Mouse (Mus musculus): ENCODE data around the gene Mfap4. TPM values are rescaled to one million over a fixed set of nuclear protein-coding genes. Genes with fewer than 3 reads are reported as not detected.

The Mfap4 gene
- total and polyA plus RNA-seq, 3 experiments, result not detected

DNA sequence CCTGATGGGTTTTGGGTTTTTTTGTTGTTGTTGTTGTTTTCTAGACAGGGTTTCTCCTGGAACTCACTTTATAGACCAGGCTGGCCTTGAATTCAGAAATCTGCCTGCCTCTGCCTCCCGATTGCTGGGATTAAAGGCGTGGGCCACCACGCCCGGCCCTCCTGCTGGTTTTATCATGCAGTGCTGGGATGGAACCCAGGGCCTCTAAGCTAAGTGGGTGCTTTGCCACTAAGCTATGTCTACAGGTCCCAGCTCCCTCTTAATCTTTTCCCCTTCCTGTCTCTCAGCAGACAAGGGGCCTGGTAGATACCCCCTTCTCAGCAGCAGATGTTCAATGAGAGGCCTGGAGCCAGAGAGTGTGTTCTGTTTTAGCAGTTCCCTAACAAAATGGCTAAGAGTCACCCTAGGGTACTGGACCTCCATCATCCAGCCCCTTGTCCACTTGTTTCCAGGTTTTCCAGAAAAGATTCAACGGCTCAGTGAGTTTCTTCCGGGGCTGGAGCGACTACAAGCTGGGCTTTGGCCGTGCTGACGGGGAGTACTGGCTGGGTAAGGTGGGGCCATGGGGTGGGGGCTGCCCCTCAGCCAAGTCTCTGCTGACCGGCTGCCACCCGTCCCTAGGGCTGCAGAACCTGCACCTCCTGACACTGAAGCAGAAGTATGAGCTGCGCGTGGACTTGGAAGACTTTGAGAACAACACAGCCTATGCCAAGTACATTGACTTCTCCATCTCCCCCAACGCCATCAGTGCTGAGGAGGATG, 1.4 kb downstream of the Mfap4 start:
- dilution Hi-C loops (cut with MboI; ENCODE audit: extremely low pct_ligation_motif_present, extremely low pct_unique_long_range_greater_than_20kb, low sequenced_read_pairs), result no loop called here
- in situ Hi-C loops (cut with MboI; ENCODE audit: low pct_ligation_motif_present, low pct_unique_long_range_greater_than_20kb, low sequenced_read_pairs), result no loop called here
- H3K27me3 ChIP-seq (replicated peaks), result peaks cover 2% of the 10 kb centered on the region
- H3K27ac ChIP-seq (ENCODE audit: insufficient read depth, low read depth), result no peak overlapping the region
- DNase-seq (ENCODE audit: extremely low read depth), result no peak
- H3K4me2 ChIP-seq (ENCODE audit: insufficient read depth, low read depth, poor library complexity, severe bottlenecking), result no peak overlapping the region
- no peak overlapping the region for H3K9ac ChIP-seq (ENCODE audit: insufficient read depth, low read depth)
- H3K9me3 ChIP-seq (replicated peaks; ENCODE audit: low read length), result no peaks in the 10 kb centered on the region
- no peaks in the 10 kb centered on the region for H3K79me2 ChIP-seq (replicated peaks; ENCODE audit: control insufficient read depth, extremely low read depth, insufficient read depth, poor library complexity, severe bottlenecking)
- no peak overlapping the region for H3K4me3 ChIP-seq (replicated peaks in 1 of 3; ENCODE audit: low read depth in 2 of 3, low read length in 2 of 3, poor library complexity in 1 of 3)
- H3K4me1 ChIP-seq (ENCODE audit: control insufficient read depth in 1 of 2, insufficient read depth in 2 of 2), result peaks cover 3 to 11% of the 10 kb centered on the region in 2 experiments
- peaks cover 35 to 46% of the 10 kb centered on the region in 2 experiments for H3K36me3 ChIP-seq (replicated peaks in 1 of 2; ENCODE audit: control insufficient read depth in 1 of 2, insufficient read depth in 1 of 2, low read length in 1 of 2)
- TF ChIP-seq USF2 (conservative IDR thresholded peaks at IDR 0.05; ENCODE audit: low read depth, low read length), result no peak

DNA sequence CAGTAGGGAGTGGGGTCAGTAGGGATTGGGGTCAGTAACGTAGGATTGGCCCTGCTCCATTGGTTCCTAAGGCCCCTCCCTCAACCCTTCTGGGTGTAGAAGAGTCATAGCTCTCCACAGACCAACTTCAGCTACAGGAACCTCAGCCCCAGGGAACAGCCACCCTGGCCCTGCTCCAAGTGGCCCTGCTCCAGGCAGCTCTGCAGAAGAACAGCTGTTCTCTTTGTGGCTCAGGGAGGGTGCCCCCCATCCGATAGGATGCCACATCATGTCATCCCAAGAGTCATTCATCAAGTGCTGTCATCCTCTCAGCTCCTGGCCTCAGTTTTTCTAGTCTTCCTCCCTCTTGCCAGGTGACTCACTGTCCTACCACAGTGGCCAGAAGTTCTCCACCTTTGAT, 2.2 kb downstream of the Mfap4 start:
- Histone ChIP-seq H3K27ac (ENCODE audit: insufficient read depth, low read depth) (no peak overlapping the region), H3K9me3 (replicated peaks; ENCODE audit: low read length) (no peaks in the 10 kb centered on the region), H3K4me1 (ENCODE audit: control insufficient read depth in 1 of 2, insufficient read depth in 2 of 2) (peaks cover 3 to 12% of the 10 kb centered on the region in 2 experiments), H3K79me2 (replicated peaks; ENCODE audit: control insufficient read depth, extremely low read depth, insufficient read depth, poor library complexity, severe bottlenecking) (no peaks in the 10 kb centered on the region), H3K4me3 (replicated peaks in 1 of 3; ENCODE audit: low read depth in 2 of 3, low read length in 2 of 3, poor library complexity in 1 of 3) (no peak overlapping the region), H3K27me3 (replicated peaks) (peaks cover 2% of the 10 kb centered on the region), H3K36me3 (replicated peaks in 1 of 2; ENCODE audit: control insufficient read depth in 1 of 2, insufficient read depth in 1 of 2, low read length in 1 of 2) (peaks cover 37 to 52% of the 10 kb centered on the region in 2 experiments), H3K4me2 (ENCODE audit: insufficient read depth, low read depth, poor library complexity, severe bottlenecking) (no peak overlapping the region), H3K9ac (ENCODE audit: insufficient read depth, low read depth) (no peak overlapping the region)
- dilution Hi-C loops (cut with MboI; ENCODE audit: extremely low pct_ligation_motif_present, extremely low pct_unique_long_range_greater_than_20kb, low sequenced_read_pairs), result no loop called here
- no peak for DNase-seq (ENCODE audit: extremely low read depth)
- no peak for TF ChIP-seq MEF2A (IDR thresholded peaks at IDR 0.05; ENCODE audit: borderline replicate concordance, low read depth, low read length)
- no peak for TF ChIP-seq NRF1 (IDR thresholded peaks at IDR 0.05; ENCODE audit: low read depth, low read length)
- no peak for TF ChIP-seq ZC3H11A (IDR thresholded peaks at IDR 0.05; ENCODE audit: low read depth, low read length)
- no peak for TF ChIP-seq KAT2A (IDR thresholded peaks at IDR 0.05; ENCODE audit: insufficient replicate concordance, low read length)
- TF ChIP-seq TBP (conservative IDR thresholded peaks at IDR 0.05; ENCODE audit: low read depth, low read length), result no peak
- no peak for TF ChIP-seq CHD1 (IDR thresholded peaks at IDR 0.05; ENCODE audit: low read depth, low read length)
- no peak for TF ChIP-seq USF2 (conservative IDR thresholded peaks at IDR 0.05; ENCODE audit: low read depth, low read length)
- TF ChIP-seq RCOR1 (conservative IDR thresholded peaks at IDR 0.05; ENCODE audit: low read depth, low read length), result no peak
- TF ChIP-seq MYC (IDR thresholded peaks at IDR 0.05; ENCODE audit: low read depth, low read length), result no peak
- no peak for TF ChIP-seq ZNF384 (IDR thresholded peaks at IDR 0.05; ENCODE audit: low read depth, low read length)
- in situ Hi-C loops (cut with MboI; ENCODE audit: low pct_ligation_motif_present, low pct_unique_long_range_greater_than_20kb, low sequenced_read_pairs), result no loop called here

DNA sequence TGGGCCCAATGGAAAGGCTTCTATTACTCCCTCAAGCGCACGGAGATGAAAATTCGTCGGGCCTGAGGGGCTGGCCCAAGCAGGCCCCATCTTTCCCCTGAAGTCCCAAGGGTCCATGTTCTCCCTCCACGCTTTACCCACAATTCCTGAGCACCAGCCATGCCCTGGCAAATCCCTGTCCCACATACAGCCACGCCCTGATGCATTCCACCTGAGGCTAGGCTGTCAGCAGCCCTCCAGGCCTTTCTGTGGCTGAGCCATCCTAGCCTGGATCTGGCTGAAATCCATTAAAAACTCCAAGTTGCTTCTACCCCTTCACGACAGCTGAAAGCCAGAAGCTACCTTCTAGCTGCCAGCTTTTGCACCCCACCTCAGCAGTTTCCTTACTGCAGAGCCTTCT, 2.7 kb downstream of the Mfap4 start:
- H3K27ac ChIP-seq (ENCODE audit: insufficient read depth, low read depth), result no peak overlapping the region
- dilution Hi-C loops (cut with MboI; ENCODE audit: extremely low pct_ligation_motif_present, extremely low pct_unique_long_range_greater_than_20kb, low sequenced_read_pairs) (no loop called here), in situ Hi-C loops (cut with MboI; ENCODE audit: low pct_ligation_motif_present, low pct_unique_long_range_greater_than_20kb, low sequenced_read_pairs) (no loop called here)
- no peak for DNase-seq (ENCODE audit: extremely low read depth)
- H3K4me2 ChIP-seq (ENCODE audit: insufficient read depth, low read depth, poor library complexity, severe bottlenecking), result no peak overlapping the region
- TF ChIP-seq JUN (IDR thresholded peaks at IDR 0.05; ENCODE audit: insufficient read depth, low read depth, low read length) (no peak), USF2 (conservative IDR thresholded peaks at IDR 0.05; ENCODE audit: low read depth, low read length) (no peak), NRF1 (IDR thresholded peaks at IDR 0.05; ENCODE audit: low read depth, low read length) (no peak), MAZ (IDR thresholded peaks at IDR 0.05; ENCODE audit: low read depth, low read length) (no peak), ZMIZ1 (IDR thresholded peaks at IDR 0.05; ENCODE audit: low read depth, low read length) (no peak), ELF1 (IDR thresholded peaks at IDR 0.05; ENCODE audit: low read depth, low read length) (no peak), CHD1 (IDR thresholded peaks at IDR 0.05; ENCODE audit: low read depth, low read length) (no peak), MAFK (IDR thresholded peaks at IDR 0.05; ENCODE audit: insufficient replicate concordance, low read length) (no peak), UBTF (IDR thresholded peaks at IDR 0.05; ENCODE audit: low read depth, low read length) (no peak), SMC3 (IDR thresholded peaks at IDR 0.05; ENCODE audit: low read depth, low read length) (no peak), MAX (IDR thresholded peaks at IDR 0.05; ENCODE audit: low read length) (no peak), RCOR1 (conservative IDR thresholded peaks at IDR 0.05; ENCODE audit: low read depth, low read length) (no peak)
- no peak overlapping the region for H3K4me3 ChIP-seq (replicated peaks in 1 of 3; ENCODE audit: low read depth in 2 of 3, low read length in 2 of 3, poor library complexity in 1 of 3)
- H3K79me2 ChIP-seq (replicated peaks; ENCODE audit: control insufficient read depth, extremely low read depth, insufficient read depth, poor library complexity, severe bottlenecking), result 0 out of 2 replicates have a peak, but pooled peaks cover 1% of the 10 kb centered on the region
- H3K9me3 ChIP-seq (replicated peaks; ENCODE audit: low read length), result no peaks in the 10 kb centered on the region
- no peak overlapping the region for H3K9ac ChIP-seq (ENCODE audit: insufficient read depth, low read depth)
- peaks cover 8 to 17% of the 10 kb centered on the region in 2 experiments for H3K4me1 ChIP-seq (ENCODE audit: control insufficient read depth in 1 of 2, insufficient read depth in 2 of 2)
- H3K36me3 ChIP-seq (replicated peaks in 1 of 2; ENCODE audit: control insufficient read depth in 1 of 2, insufficient read depth in 1 of 2, low read length in 1 of 2), result peaks cover 43 to 58% of the 10 kb centered on the region in 2 experiments
- peaks cover 2% of the 10 kb centered on the region for H3K27me3 ChIP-seq (replicated peaks)
